Mouse (Mus musculus) C2C12 (cell line): ENCODE data around the gene Inpp5d. TPM values are rescaled to one million over a fixed set of nuclear protein-coding genes. Genes with fewer than 3 reads are reported as not detected.

Experiments
- H3K27me3 ChIP-seq: one replicate; pipeline ENCODE4 v1.6.1; 2011; ENCODE audit not compliant: control insufficient read depth, insufficient read depth, insufficient read length
- H3K36me3 ChIP-seq: one replicate; pipeline ENCODE4 v1.6.1; 2011; ENCODE audit not compliant: control insufficient read depth, insufficient read depth
- H3K4me3 ChIP-seq: one replicate; pipeline ENCODE4 v1.5.1; 2011; ENCODE audit warnings: mild to moderate bottlenecking, control low read depth; ENCODE audit not compliant: poor library complexity, insufficient read depth, severe bottlenecking
- H3K79me2 ChIP-seq: one replicate; pipeline ENCODE4 v1.6.1; 2011; ENCODE audit not compliant: control insufficient read depth, insufficient read depth
- H3K79me3 ChIP-seq: one replicate; pipeline ENCODE4 v1.6.1; 2011; ENCODE audit warnings: low read depth, control low read depth
- H3ac ChIP-seq: one replicate; pipeline ENCODE3; 2011; ENCODE audit warnings: low read depth; ENCODE audit not compliant: control insufficient read depth, insufficient read length
- CEBPB ChIP-seq: IDR thresholded peaks from one replicate; pipeline ENCODE4 v1.6.1; 2011; ENCODE audit warnings: low read depth, mild to moderate bottlenecking, control low read depth, moderate library complexity
- CTCF ChIP-seq: IDR thresholded peaks from one replicate; pipeline ENCODE4 v1.5.1; 2011; ENCODE audit not compliant: control insufficient read depth, insufficient read depth, insufficient read length
- FOSL1 ChIP-seq: IDR thresholded peaks from one replicate; pipeline ENCODE4 v1.8.0; 2011; ENCODE audit warnings: mild to moderate bottlenecking, low read length; ENCODE audit not compliant: poor library complexity, insufficient read depth, severe bottlenecking
- MAX ChIP-seq: IDR thresholded peaks from one replicate; pipeline ENCODE4 v1.6.1; 2011; ENCODE audit warnings: mild to moderate bottlenecking, control low read depth
- MYOD1 ChIP-seq: IDR thresholded peaks from one replicate; pipeline ENCODE4 v1.6.1; 2011; ENCODE audit warnings: low read depth; ENCODE audit not compliant: control insufficient read depth, insufficient read length
- MYOG ChIP-seq: IDR thresholded peaks from one replicate; pipeline ENCODE4 v1.6.1; 2011; ENCODE audit not compliant: control insufficient read depth, insufficient read length; ENCODE audit errors: extremely low read depth
- USF1 ChIP-seq: IDR thresholded peaks from one replicate; pipeline ENCODE4 v1.6.1; 2011; ENCODE audit warnings: low read depth, mild to moderate bottlenecking, control low read depth, moderate library complexity
- long read RNA-seq, 2 experiments: library from polyadenylated mRNA; unstranded; transcript quantifications; one replicate each; pipeline ENCODE4 v2.0.0; 2019 to 2020
- polyA plus RNA-seq: library from polyadenylated mRNA; unstranded; fragments of >200 nt; fragmentation: generic; extraction: Trizol; gene quantifications from one replicate; pipeline ENCODE4 v1.2.1, GENCODE M21; 2012; ENCODE audit warnings: missing spikeins

Gene Inpp5d
- 0.06 TPM for polyA plus RNA-seq
- long read RNA-seq, experiment 1, partial matches to known transcripts, result 0 of 1 reads
- long read RNA-seq, experiment 1, other reads (novel, unspliced or antisense), result 1 of 1 reads
- long read RNA-seq, experiment 2, result 0 reads

DNA sequence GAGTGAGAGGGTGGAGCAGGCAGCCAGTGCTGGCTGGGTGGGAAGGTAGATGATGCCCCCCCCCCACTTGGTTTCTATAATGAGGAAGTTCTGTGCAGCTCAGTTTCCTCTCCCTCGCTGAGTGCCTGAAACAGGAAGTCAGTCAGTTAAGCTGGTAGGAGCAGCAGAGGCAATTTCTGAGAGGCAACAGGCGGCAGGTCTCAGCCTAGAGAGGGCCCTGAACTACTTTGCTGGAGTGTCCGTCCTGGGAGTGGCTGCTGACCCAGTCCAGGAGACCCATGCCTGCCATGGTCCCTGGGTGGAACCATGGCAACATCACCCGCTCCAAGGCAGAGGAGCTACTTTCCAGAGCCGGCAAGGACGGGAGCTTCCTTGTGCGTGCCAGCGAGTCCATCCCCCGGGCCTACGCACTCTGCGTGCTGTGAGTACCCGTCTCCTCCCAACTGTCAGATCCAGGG, at the start of gene Inpp5d:
Gene Inpp5d, plus strand, starts transcription at position 102 of the 458 bp plus-strand sequence.
- Histone ChIP-seq H3K79me3 (no peaks in the 10 kb centered on the region), H3K27me3 (no peaks in the 10 kb centered on the region), H3K79me2 (no peaks in the 10 kb centered on the region), H3K36me3 (no peaks in the 10 kb centered on the region), H3ac (no peak within 1 kb of the TSS), H3K4me3 (no peak within 1 kb of the TSS)
- no peak for TF ChIP-seq CEBPB
- no peak for TF ChIP-seq FOSL1
- no peak for TF ChIP-seq MYOG
- TF ChIP-seq MYOD1, result no peak
- no peak for TF ChIP-seq MAX
- no peak for TF ChIP-seq CTCF
- TF ChIP-seq USF1, result no peak

DNA sequence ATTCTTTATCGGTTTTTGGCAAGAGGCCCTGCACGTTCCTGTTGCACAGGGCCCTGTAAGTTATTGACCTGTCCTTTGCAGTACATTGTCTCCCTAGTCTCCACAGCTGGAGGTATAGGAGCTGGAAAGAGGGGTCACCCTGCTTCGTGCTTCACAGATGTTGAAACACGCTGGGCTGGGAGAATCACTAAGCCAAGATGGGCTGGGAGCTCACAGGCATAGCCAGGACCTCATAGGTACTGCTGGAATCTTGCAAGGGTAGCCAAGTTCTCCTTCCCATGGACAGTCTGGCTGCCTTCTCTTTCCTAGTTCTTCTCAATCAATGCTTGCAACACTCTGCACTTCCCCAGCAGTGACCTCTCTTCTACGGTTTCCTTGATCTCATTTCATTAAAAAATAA, 46.9 kb upstream of the Inpp5d start:
- H3K36me3 ChIP-seq, result no peaks in the 10 kb centered on the region
- H3ac ChIP-seq, result no peak overlapping the region
- TF ChIP-seq FOSL1, result no peak
- TF ChIP-seq MYOD1, result no peak
- TF ChIP-seq MYOG, result no peak
- no peak for TF ChIP-seq CTCF
- no peak for TF ChIP-seq USF1
- TF ChIP-seq MAX, result no peak
- TF ChIP-seq CEBPB, result no peak
- H3K27me3 ChIP-seq, result no peaks in the 10 kb centered on the region
- no peaks in the 10 kb centered on the region for H3K79me2 ChIP-seq
- no peak overlapping the region for H3K4me3 ChIP-seq
- H3K79me3 ChIP-seq, result no peaks in the 10 kb centered on the region

DNA sequence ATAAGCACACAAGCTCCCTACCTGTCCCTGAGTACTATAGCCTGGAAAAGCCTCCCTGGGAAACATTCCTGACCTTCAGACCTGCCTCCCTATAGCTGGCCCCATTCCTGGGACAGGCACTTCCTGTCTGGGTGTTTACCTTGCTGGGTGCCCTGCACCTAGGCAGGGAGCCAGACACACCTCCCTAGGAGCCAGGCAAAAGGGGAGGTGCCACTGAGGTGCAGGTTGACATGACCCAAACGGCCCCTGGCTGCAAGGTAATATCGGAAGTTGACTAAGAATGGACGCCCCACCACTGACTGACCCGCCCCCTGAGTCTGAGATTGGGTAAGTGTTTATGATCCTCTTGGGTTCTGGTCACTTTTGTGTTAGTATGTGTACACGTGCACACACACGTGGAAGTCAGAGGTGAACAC, 46.3 kb upstream of the Inpp5d start, which contains the start of gene Ngef:
Gene Ngef, minus strand, starts transcription at position 71 of the 416 bp plus-strand sequence.
- Histone ChIP-seq H3K79me2 (no peaks in the 10 kb centered on the region), H3ac (no peak within 1 kb of the TSS), H3K4me3 (no peak within 1 kb of the TSS), H3K79me3 (no peaks in the 10 kb centered on the region), H3K36me3 (no peaks in the 10 kb centered on the region), H3K27me3 (no peaks in the 10 kb centered on the region)
- TF ChIP-seq FOSL1 (no peak), MYOD1 (no peak), MAX (no peak), CTCF (no peak), USF1 (no peak), MYOG (no peak), CEBPB (no peak)

DNA sequence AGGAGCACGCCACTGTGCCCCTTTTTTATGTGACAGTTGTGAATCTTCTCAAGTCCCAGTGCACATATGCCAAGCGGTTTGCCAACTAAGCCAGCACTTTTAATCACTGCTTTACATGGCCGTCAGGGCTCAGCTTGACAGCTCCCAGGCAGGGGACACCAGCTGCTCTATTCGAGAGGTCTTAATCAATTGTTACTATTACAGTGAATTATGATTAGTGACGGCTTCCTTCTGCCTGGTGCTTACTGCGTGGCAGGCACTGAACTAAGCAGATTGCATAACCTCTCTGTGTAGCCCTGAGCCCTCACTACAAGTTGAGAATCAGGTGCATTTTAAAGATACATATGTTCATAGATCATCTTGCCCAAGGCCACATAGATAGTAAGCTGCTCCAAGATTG, 45.8 kb upstream of the Inpp5d start:
- no peak overlapping the region for H3ac ChIP-seq
- no peak for TF ChIP-seq USF1
- no peak for TF ChIP-seq MAX
- TF ChIP-seq CEBPB, result peak; percentile 41
- no peak for TF ChIP-seq MYOD1
- no peak for TF ChIP-seq FOSL1
- no peaks in the 10 kb centered on the region for H3K27me3 ChIP-seq
- no peaks in the 10 kb centered on the region for H3K36me3 ChIP-seq
- H3K79me2 ChIP-seq, result no peaks in the 10 kb centered on the region
- no peaks in the 10 kb centered on the region for H3K79me3 ChIP-seq
- no peak overlapping the region for H3K4me3 ChIP-seq

DNA sequence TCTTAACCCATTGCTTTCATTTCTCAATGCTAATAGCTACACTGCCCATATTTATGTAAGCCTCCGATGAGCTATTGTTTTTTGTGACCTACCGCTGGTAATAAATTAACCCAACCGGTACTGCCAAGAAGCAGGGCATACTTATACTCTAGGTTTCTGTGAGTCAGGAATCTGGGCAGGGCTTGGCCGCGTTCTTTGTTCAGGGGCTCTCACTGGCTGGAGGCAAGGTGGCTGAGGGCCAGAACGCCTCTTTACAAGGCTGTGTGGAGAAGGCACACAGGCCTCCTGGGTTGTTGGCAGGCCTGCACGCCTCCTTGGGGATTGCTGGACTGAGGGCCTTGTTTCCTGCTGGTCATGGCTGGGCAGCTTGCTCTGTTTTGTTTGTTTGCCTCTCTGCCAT, 45.3 kb upstream of the Inpp5d start:
- Histone ChIP-seq H3K79me2 (no peaks in the 10 kb centered on the region), H3K79me3 (no peaks in the 10 kb centered on the region), H3K27me3 (no peaks in the 10 kb centered on the region), H3K4me3 (no peak overlapping the region), H3ac (no peak overlapping the region), H3K36me3 (no peaks in the 10 kb centered on the region)
- no peak for TF ChIP-seq MYOG
- no peak for TF ChIP-seq MYOD1
- no peak for TF ChIP-seq USF1
- TF ChIP-seq FOSL1, result no peak
- no peak for TF ChIP-seq MAX
- TF ChIP-seq CEBPB, result no peak
- no peak for TF ChIP-seq CTCF

DNA sequence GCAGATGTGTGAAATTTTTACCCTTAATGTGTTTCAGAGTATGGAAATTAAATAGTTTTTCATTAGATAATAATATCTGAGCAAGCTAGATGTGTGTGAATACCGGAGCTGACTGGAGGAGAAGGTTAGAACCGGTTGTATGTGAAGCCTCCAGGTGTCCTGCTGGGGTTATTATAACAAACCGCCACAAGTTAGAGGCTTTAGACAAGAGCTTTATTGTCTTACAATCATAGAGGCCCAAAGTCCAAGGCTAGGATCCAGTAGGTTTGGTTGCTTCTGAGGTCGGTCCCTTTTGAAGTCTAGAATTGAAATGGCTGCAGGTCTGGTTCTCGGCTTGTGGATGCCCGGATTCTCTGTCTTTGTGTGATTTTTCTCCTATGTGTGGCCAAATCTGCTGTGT, 41.1 kb upstream of the Inpp5d start:
- H3ac ChIP-seq, result no peak overlapping the region
- peaks cover 4% of the 10 kb centered on the region for H3K27me3 ChIP-seq
- H3K79me2 ChIP-seq, result no peaks in the 10 kb centered on the region
- no peaks in the 10 kb centered on the region for H3K36me3 ChIP-seq
- H3K79me3 ChIP-seq, result no peaks in the 10 kb centered on the region
- H3K4me3 ChIP-seq, result no peak overlapping the region
- TF ChIP-seq FOSL1 (no peak), CEBPB (no peak), MYOG (no peak), MAX (no peak), CTCF (no peak), USF1 (no peak), MYOD1 (no peak)
